Mouse (Mus musculus): ENCODE results near the gene Ptpn11. TPM values are rescaled to one million over a fixed set of nuclear protein-coding genes. Genes with fewer than 3 reads are reported as not detected.
A peak's percentile ranks its signal among the peaks of the same experiment; 100 is the strongest.

Ptpn11 gene
- polyA plus RNA-seq, 2 experiments, result 27.1 to 44.6 TPM

DNA sequence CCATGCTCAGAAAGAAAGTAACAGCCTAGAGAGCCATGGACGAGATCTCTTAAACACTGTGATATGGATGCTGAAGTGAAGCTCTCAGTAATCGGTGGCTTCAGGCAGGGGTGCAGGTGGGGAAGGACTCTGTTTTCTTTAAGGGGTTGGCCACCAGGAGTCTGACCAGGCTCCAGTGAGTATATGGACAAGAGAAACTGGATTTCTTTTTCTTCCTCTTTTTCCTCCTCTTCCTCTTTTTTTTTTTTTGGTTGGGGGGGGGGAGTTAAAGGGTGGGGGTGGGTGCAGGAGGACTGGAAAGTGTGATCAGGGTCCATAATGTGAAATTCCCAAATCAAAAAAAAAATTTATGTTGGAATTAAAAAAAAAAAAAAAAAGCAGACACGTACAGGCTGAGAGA is 68.6 kb downstream of the Ptpn11 start:
- no peak for TF ChIP-seq POLR2A (IDR thresholded peaks at IDR 0.05; ENCODE audit: borderline replicate concordance, extremely low read depth, insufficient read depth, insufficient read length)
- Histone ChIP-seq H3K36me3 (ENCODE audit: control insufficient read depth, insufficient read depth, low read length) (no peaks in the 10 kb centered on the region), H3K27me3 (ENCODE audit: control insufficient read depth, insufficient read depth, low read length) (no peaks in the 10 kb centered on the region), H3K9ac (ENCODE audit: low read depth, low read length, severe bottlenecking) (no peak overlapping the region), H3K4me1 (ENCODE audit: control insufficient read depth, insufficient read depth, low read length) (no peaks in the 10 kb centered on the region), H3K9me3 (ENCODE audit: control insufficient read depth, low read length) (no peaks in the 10 kb centered on the region), H3K4me2 (replicated peaks; ENCODE audit: low read depth, low read length, severe bottlenecking) (no peak overlapping the region), H3K4me3 (replicated peaks; ENCODE audit: low read length) (no peak overlapping the region), H3K27ac (replicated peaks; ENCODE audit: low read depth, low read length) (no peak overlapping the region)
- 81% methylated on average over 3 of the region's 3 CpGs for WGBS
- DNase-seq (ENCODE audit: low spot score) (no peak), ATAC-seq (ENCODE audit: low FRiP score, low read depth) (no peak)

DNA sequence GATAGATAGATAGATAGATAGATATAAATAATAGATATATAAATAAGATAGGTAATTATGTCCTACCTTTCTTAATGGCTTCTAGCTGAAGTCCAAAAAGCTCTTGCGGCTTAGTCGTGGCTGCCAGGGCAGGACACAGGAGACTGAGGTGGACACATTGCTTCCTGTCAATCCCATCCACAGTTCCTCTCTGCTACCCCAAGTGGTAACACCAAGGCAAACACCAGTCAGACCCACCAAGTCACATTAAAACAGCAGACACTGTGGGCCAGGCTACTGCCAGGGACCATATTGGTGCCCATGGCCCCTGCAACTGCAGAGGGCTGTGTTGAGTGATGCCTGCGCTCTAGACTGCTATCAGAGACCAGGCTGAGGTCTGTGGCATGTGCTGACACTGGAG is 69.2 kb downstream of the Ptpn11 start:
- H3K36me3 ChIP-seq (ENCODE audit: control insufficient read depth, insufficient read depth, low read length), result no peaks in the 10 kb centered on the region
- H3K27ac ChIP-seq (replicated peaks; ENCODE audit: low read depth, low read length), result no peak overlapping the region
- no peaks in the 10 kb centered on the region for H3K4me1 ChIP-seq (ENCODE audit: control insufficient read depth, insufficient read depth, low read length)
- H3K9me3 ChIP-seq (ENCODE audit: control insufficient read depth, low read length), result no peaks in the 10 kb centered on the region
- H3K27me3 ChIP-seq (ENCODE audit: control insufficient read depth, insufficient read depth, low read length), result no peaks in the 10 kb centered on the region
- H3K4me3 ChIP-seq (replicated peaks; ENCODE audit: low read length), result no peak overlapping the region
- no peak overlapping the region for H3K4me2 ChIP-seq (replicated peaks; ENCODE audit: low read depth, low read length, severe bottlenecking)
- DNase-seq (ENCODE audit: low spot score) (no peak), ATAC-seq (ENCODE audit: low FRiP score, low read depth) (no peak)
- no peak overlapping the region for H3K9ac ChIP-seq (ENCODE audit: low read depth, low read length, severe bottlenecking)
- no peak for TF ChIP-seq POLR2A (IDR thresholded peaks at IDR 0.05; ENCODE audit: borderline replicate concordance, extremely low read depth, insufficient read depth, insufficient read length)
- WGBS, result 85% methylated on average over 3 of the region's 3 CpGs

DNA sequence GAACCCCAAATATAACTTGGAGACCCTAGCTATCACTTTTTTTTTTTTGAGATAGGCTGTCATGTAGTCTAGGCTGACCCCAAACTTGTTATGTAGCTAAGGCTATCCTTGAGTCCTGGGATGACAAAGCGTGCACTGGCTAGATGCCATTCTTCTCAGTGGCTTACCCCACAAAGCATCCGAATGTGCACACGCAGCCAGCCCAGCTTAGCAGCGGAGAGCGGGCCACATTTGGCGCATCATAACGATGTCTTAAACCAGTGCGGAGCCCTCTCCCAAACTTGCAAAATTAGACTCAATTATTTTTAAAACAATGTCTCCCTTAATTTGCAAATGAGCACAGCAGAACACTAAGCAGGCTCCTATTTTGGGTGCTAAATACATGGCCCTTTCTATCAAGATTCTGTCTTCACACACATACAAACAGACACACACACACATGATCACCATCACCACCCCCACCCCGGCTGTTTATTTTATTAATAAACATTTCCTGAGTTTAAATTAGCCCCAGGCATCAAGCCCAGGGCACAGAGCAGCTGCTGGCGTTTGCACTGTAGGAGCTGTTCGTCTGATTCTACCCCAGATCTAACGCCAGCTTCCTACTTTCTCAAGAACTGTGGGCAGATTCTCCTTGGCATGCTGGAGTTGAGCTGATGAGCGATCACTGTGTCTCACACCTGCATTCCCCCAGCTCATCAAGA is 71.7 kb downstream of the Ptpn11 start:
- DNase-seq (ENCODE audit: low spot score), result no peak
- Histone ChIP-seq H3K4me1 (ENCODE audit: control insufficient read depth, insufficient read depth, low read length) (no peaks in the 10 kb centered on the region), H3K9ac (ENCODE audit: low read depth, low read length, severe bottlenecking) (no peak overlapping the region), H3K27me3 (ENCODE audit: control insufficient read depth, insufficient read depth, low read length) (no peaks in the 10 kb centered on the region), H3K4me3 (replicated peaks; ENCODE audit: low read length) (no peak overlapping the region), H3K4me2 (replicated peaks; ENCODE audit: low read depth, low read length, severe bottlenecking) (no peak overlapping the region), H3K36me3 (ENCODE audit: control insufficient read depth, insufficient read depth, low read length) (no peaks in the 10 kb centered on the region), H3K27ac (replicated peaks; ENCODE audit: low read depth, low read length) (no peak overlapping the region), H3K9me3 (ENCODE audit: control insufficient read depth, low read length) (no peaks in the 10 kb centered on the region)
- WGBS, result 56% methylated on average over 13 of the region's 13 CpGs
- ATAC-seq (ENCODE audit: low FRiP score, low read depth), result no peak
- TF ChIP-seq POLR2A (IDR thresholded peaks at IDR 0.05; ENCODE audit: borderline replicate concordance, extremely low read depth, insufficient read depth, insufficient read length), result no peak

DNA sequence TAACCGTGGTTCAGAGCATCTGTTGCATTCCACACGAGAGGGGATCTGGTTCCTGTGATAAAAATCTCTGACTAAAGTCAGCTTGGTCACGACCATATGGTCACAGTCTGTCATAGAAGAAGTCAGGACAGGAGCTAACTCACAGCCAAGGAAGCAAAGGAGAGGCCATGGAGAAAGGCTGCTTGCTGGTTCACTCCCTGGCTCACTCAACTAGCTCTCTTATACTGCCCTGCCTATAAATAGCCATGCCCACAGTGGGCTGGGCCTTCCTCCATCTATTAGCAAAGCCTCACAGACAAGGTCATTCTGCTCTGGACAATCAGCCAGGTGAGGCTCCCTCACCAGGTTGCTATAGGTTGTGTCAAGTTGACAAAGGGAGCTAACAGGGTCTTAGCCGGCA is 72.9 kb downstream of the Ptpn11 start:
- no peak overlapping the region for H3K9ac ChIP-seq (ENCODE audit: low read depth, low read length, severe bottlenecking)
- WGBS, result 35% methylated on average over 4 of the region's 4 CpGs
- no peak overlapping the region for H3K4me3 ChIP-seq (replicated peaks; ENCODE audit: low read length)
- H3K9me3 ChIP-seq (ENCODE audit: control insufficient read depth, low read length), result no peaks in the 10 kb centered on the region
- DNase-seq (ENCODE audit: low spot score) (no peak), ATAC-seq (ENCODE audit: low FRiP score, low read depth) (no peak; the same call in 1 of the 2 replicates)
- H3K36me3 ChIP-seq (ENCODE audit: control insufficient read depth, insufficient read depth, low read length), result no peaks in the 10 kb centered on the region
- H3K4me2 ChIP-seq (replicated peaks; ENCODE audit: low read depth, low read length, severe bottlenecking), result no peak overlapping the region
- no peaks in the 10 kb centered on the region for H3K27me3 ChIP-seq (ENCODE audit: control insufficient read depth, insufficient read depth, low read length)
- TF ChIP-seq POLR2A (IDR thresholded peaks at IDR 0.05; ENCODE audit: borderline replicate concordance, extremely low read depth, insufficient read depth, insufficient read length), result no peak
- H3K4me1 ChIP-seq (ENCODE audit: control insufficient read depth, insufficient read depth, low read length), result no peaks in the 10 kb centered on the region
- H3K27ac ChIP-seq (replicated peaks; ENCODE audit: low read depth, low read length), result peak overlapping the region; percentile 34; the same call in 1 of the 2 replicates

DNA sequence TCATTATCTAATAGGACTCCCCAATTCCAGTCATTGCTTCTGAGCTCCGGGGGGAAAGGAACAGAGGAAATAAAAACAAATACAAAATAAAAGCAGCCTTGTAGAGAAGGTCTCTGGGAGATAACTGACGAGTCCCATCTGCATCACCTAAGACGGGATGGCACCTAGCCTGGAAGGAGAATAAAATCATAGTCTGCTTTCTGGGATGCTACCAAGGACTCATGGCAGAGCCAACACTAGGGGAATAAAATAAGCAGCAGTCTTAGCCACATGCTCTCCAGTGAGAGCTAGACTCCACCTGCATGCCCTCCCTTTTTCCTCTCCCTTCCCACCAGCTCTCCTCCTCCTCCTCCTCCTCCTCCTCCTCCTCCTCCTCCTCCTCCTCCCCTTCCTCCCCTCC is 74.3 kb downstream of the Ptpn11 start:
- Histone ChIP-seq H3K9me3 (ENCODE audit: control insufficient read depth, low read length) (no peaks in the 10 kb centered on the region), H3K27ac (replicated peaks; ENCODE audit: low read depth, low read length) (no peak overlapping the region), H3K4me3 (replicated peaks; ENCODE audit: low read length) (no peak overlapping the region), H3K36me3 (ENCODE audit: control insufficient read depth, insufficient read depth, low read length) (no peaks in the 10 kb centered on the region), H3K27me3 (ENCODE audit: control insufficient read depth, insufficient read depth, low read length) (no peaks in the 10 kb centered on the region), H3K4me1 (ENCODE audit: control insufficient read depth, insufficient read depth, low read length) (no peaks in the 10 kb centered on the region), H3K4me2 (replicated peaks; ENCODE audit: low read depth, low read length, severe bottlenecking) (no peak overlapping the region), H3K9ac (ENCODE audit: low read depth, low read length, severe bottlenecking) (no peak overlapping the region)
- DNase-seq (ENCODE audit: low spot score) (no peak), ATAC-seq (ENCODE audit: low FRiP score, low read depth) (no peak)
- WGBS, result 67% methylated on average over 3 of the region's 3 CpGs
- TF ChIP-seq POLR2A (IDR thresholded peaks at IDR 0.05; ENCODE audit: borderline replicate concordance, extremely low read depth, insufficient read depth, insufficient read length), result no peak

All from limb, embryonic 14.5 days (tissue).